Mouse (Mus musculus) embryonic facial prominence, embryonic 10.5 days (tissue): ENCODE measurements around the gene Slc35e1. TPM values are rescaled to one million over a fixed set of nuclear protein-coding genes. Genes with fewer than 3 reads are reported as not detected.

ENCODE experiments used
- DNase-seq: peaks from one replicate; pipeline ENCODE4 v3.0.0-alpha.2; 2017; ENCODE audit warnings: low spot score
- H3K27ac ChIP-seq: fragments of 300-500 bp; sonication (generic); replicated peaks from 2 replicates; pipeline ENCODE4 v1.5.1; 2016; ENCODE audit warnings: mild to moderate bottlenecking
- H3K27me3 ChIP-seq: fragments of 300-500 bp; sonication (generic); replicated peaks from 2 replicates; pipeline ENCODE4 v1.6.1; 2016; ENCODE audit warnings: low read depth, mild to moderate bottlenecking; ENCODE audit not compliant: poor library complexity, severe bottlenecking
- H3K36me3 ChIP-seq: fragments of 300-500 bp; sonication (generic); replicated peaks from 2 replicates; pipeline ENCODE4 v1.6.1; 2016; ENCODE audit warnings: mild to moderate bottlenecking, moderate library complexity
- H3K4me1 ChIP-seq: fragments of 300-500 bp; sonication (generic); 2 replicates; pipeline ENCODE4 v1.6.1; 2016
- H3K4me3 ChIP-seq: fragments of 300-500 bp; sonication (generic); 2 replicates; pipeline ENCODE4 v1.5.1; 2016; ENCODE audit warnings: mild to moderate bottlenecking, moderate library complexity
- H3K9me3 ChIP-seq: fragments of 300-500 bp; sonication (generic); 2 replicates; pipeline ENCODE4 v1.6.1; 2016; ENCODE audit warnings: mild to moderate bottlenecking
- WGBS: fragments of 180-500 bp; shearing (Covaris S2); methylation state at CpG from one replicate; pipeline ENCODE4 v1.1.7; 2016; 5-methylcytosine and 5-hydroxymethylcytosine counted together
- polyA plus RNA-seq: library from polyadenylated mRNA; unstranded; fragments of >200 nt; fragmentation: Nextera tagmentation; extraction: Ambion mirVana; gene quantifications from 2 replicates; pipeline ENCODE4 v1.2.1, GENCODE M21; 2016

The Slc35e1 gene
- polyA plus RNA-seq, 1 experiment from 2014 or later: 20.2 TPM

GRCm38 (mm10) chr8:72499521-72500284 lies 7.3 kb upstream of the Slc35e1 start:
- H3K27ac ChIP-seq: no peak overlapping the region
- peaks cover 6% of the 10 kb centered on the region; the same call in 1 of the 2 replicates for H3K4me1 ChIP-seq
- no peaks in the 10 kb centered on the region for H3K9me3 ChIP-seq
- H3K27me3 ChIP-seq: no peaks in the 10 kb centered on the region
- 91% methylated on average over 2 of the region's 2 CpGs for WGBS
- peaks cover 86% of the 10 kb centered on the region for H3K36me3 ChIP-seq
- no peak overlapping the region for H3K4me3 ChIP-seq
- DNase-seq: no peak

- H3K9me3 ChIP-seq: no peaks in the 10 kb centered on the region
- H3K36me3 ChIP-seq: peaks cover 80% of the 10 kb centered on the region
- no peak for DNase-seq
- peaks cover 14% of the 10 kb centered on the region for H3K4me1 ChIP-seq
- no peak overlapping the region for H3K4me3 ChIP-seq
- H3K27me3 ChIP-seq: no peaks in the 10 kb centered on the region
- 91% methylated on average over 4 of the region's 4 CpGs for WGBS
- H3K27ac ChIP-seq: no peak overlapping the region
These were observed 6.1 kb upstream of the Slc35e1 start for GRCm38 (mm10) chr8:72498527-72498926.

GRCm38 (mm10) chr8:72497911-72498310 lies 5.5 kb upstream of the Slc35e1 start:
- peaks cover 17% of the 10 kb centered on the region for H3K4me1 ChIP-seq
- WGBS: 88% methylated on average over 1 of the region's 1 CpGs
- no peaks in the 10 kb centered on the region for H3K9me3 ChIP-seq
- H3K4me3 ChIP-seq: no peak overlapping the region
- H3K27ac ChIP-seq: no peak overlapping the region
- no peak for DNase-seq
- peaks cover 75% of the 10 kb centered on the region for H3K36me3 ChIP-seq
- no peaks in the 10 kb centered on the region for H3K27me3 ChIP-seq

- Histone ChIP-seq H3K27me3 (no peaks in the 10 kb centered on the region), H3K36me3 (peaks cover 64% of the 10 kb centered on the region), H3K27ac (no peak overlapping the region), H3K4me3 (no peak overlapping the region), H3K4me1 (peaks cover 23% of the 10 kb centered on the region), H3K9me3 (no peaks in the 10 kb centered on the region)
- WGBS: 89% methylated on average over 19 of the region's 19 CpGs
- DNase-seq: no peak
These were observed 3.8 kb upstream of the Slc35e1 start for GRCm38 (mm10) chr8:72496217-72496616.

GRCm38 (mm10) chr8:72495411-72496111 lies 3.1 kb upstream of the Slc35e1 start:
- 87% methylated on average over 23 of the region's 23 CpGs for WGBS
- H3K36me3 ChIP-seq: peaks cover 61% of the 10 kb centered on the region
- DNase-seq: no peak

GRCm38 (mm10) chr8:72493381-72493780 lies 967 bp upstream of the Slc35e1 start:
- Histone ChIP-seq H3K27ac (peak overlapping the region; percentile 85), H3K27me3 (no peaks in the 10 kb centered on the region), H3K36me3 (peaks cover 63% of the 10 kb centered on the region), H3K9me3 (no peaks in the 10 kb centered on the region), H3K4me3 (peak overlapping the region; percentile 95), H3K4me1 (peaks cover 34% of the 10 kb centered on the region)
- no peak for DNase-seq
- WGBS: 16% methylated on average over 8 of the region's 8 CpGs

More at GRCm38 (mm10) chr8:72495411-72496111, 3.1 kb upstream of the Slc35e1 start:
- Histone ChIP-seq H3K27me3 (no peaks in the 10 kb centered on the region), H3K4me1 (peaks cover 29% of the 10 kb centered on the region), H3K9me3 (no peaks in the 10 kb centered on the region), H3K27ac (no peak overlapping the region), H3K4me3 (no peak overlapping the region)

GRCm38 (mm10) chr8:72492622-72493081 lies 238 bp upstream of the Slc35e1 start:
- WGBS: under 1% methylated on average over 56 of the region's 56 CpGs
- Histone ChIP-seq H3K27ac (peak overlapping the region; percentile 85), H3K4me3 (peak overlapping the region; percentile 95), H3K27me3 (no peaks in the 10 kb centered on the region), H3K36me3 (peaks cover 63% of the 10 kb centered on the region), H3K4me1 (peaks cover 34% of the 10 kb centered on the region), H3K9me3 (no peaks in the 10 kb centered on the region)
- peak; percentile 99 for DNase-seq

GRCm38 (mm10) chr8:72491017-72491416 lies 1.4 kb downstream of the Slc35e1 start:
- no peak overlapping the region for H3K27ac ChIP-seq
- peak overlapping the region; percentile 95 for H3K4me3 ChIP-seq
- WGBS: 88% methylated on average over 2 of the region's 2 CpGs
- no peak for DNase-seq
- H3K27me3 ChIP-seq: no peaks in the 10 kb centered on the region
- peaks cover 63% of the 10 kb centered on the region for H3K36me3 ChIP-seq
- no peaks in the 10 kb centered on the region for H3K9me3 ChIP-seq
- peaks cover 34% of the 10 kb centered on the region for H3K4me1 ChIP-seq

- Histone ChIP-seq H3K27ac (no peak overlapping the region), H3K36me3 (peaks cover 83% of the 10 kb centered on the region), H3K4me1 (peaks cover 17% of the 10 kb centered on the region), H3K27me3 (no peaks in the 10 kb centered on the region), H3K4me3 (no peak overlapping the region), H3K9me3 (no peaks in the 10 kb centered on the region)
- DNase-seq: no peak
These were observed 5.4 kb downstream of the Slc35e1 start for GRCm38 (mm10) chr8:72487014-72487413.

- Histone ChIP-seq H3K36me3 (peaks cover 96% of the 10 kb centered on the region), H3K27ac (no peak overlapping the region), H3K9me3 (no peaks in the 10 kb centered on the region), H3K4me3 (no peak overlapping the region), H3K4me1 (peaks cover 5% of the 10 kb centered on the region; the same call in 1 of the 2 replicates), H3K27me3 (no peaks in the 10 kb centered on the region)
- DNase-seq: no peak
- 82% methylated on average over 6 of the region's 6 CpGs for WGBS
These were observed 6.8 kb downstream of the Slc35e1 start for GRCm38 (mm10) chr8:72485456-72486199.

- H3K9me3 ChIP-seq: no peaks in the 10 kb centered on the region
- peak within 1 kb of the TSS; percentile 93 for H3K4me3 ChIP-seq
- under 1% methylated on average over 80 of the region's 80 CpGs for WGBS
- peak; percentile 98 for DNase-seq
- H3K4me1 ChIP-seq: peaks cover 21% of the 10 kb centered on the region
- H3K27me3 ChIP-seq: no peaks in the 10 kb centered on the region
- H3K36me3 ChIP-seq: peaks cover 53% of the 10 kb centered on the region
- peak within 1 kb of the TSS; percentile 93 for H3K27ac ChIP-seq
These were observed 17.4 kb downstream of the Slc35e1 start, which contains the start of gene Cherp for GRCm38 (mm10) chr8:72474826-72475546. Gene Cherp (minus strand): TSS chr8:72475226.

GRCm38 (mm10) chr8:72470684-72471083 lies 21.7 kb downstream of the Slc35e1 start:
- Histone ChIP-seq H3K36me3 (peaks cover 79% of the 10 kb centered on the region), H3K27me3 (no peaks in the 10 kb centered on the region), H3K27ac (no peak overlapping the region), H3K4me1 (peaks cover 13% of the 10 kb centered on the region), H3K4me3 (no peak overlapping the region), H3K9me3 (no peaks in the 10 kb centered on the region)
- WGBS: 97% methylated on average over 7 of the region's 7 CpGs
- no peak for DNase-seq
